Mouse (Mus musculus): ENCODE data around the gene Ncaph2. TPM values are rescaled to one million over a fixed set of nuclear protein-coding genes. Genes with fewer than 3 reads are reported as not detected.

Ncaph2 gene
- total RNA-seq (2015) (82.4 and 115 TPM in 2 replicates), total RNA-seq (2017) (96.7 and 97.9 TPM in 2 replicates)

DNA sequence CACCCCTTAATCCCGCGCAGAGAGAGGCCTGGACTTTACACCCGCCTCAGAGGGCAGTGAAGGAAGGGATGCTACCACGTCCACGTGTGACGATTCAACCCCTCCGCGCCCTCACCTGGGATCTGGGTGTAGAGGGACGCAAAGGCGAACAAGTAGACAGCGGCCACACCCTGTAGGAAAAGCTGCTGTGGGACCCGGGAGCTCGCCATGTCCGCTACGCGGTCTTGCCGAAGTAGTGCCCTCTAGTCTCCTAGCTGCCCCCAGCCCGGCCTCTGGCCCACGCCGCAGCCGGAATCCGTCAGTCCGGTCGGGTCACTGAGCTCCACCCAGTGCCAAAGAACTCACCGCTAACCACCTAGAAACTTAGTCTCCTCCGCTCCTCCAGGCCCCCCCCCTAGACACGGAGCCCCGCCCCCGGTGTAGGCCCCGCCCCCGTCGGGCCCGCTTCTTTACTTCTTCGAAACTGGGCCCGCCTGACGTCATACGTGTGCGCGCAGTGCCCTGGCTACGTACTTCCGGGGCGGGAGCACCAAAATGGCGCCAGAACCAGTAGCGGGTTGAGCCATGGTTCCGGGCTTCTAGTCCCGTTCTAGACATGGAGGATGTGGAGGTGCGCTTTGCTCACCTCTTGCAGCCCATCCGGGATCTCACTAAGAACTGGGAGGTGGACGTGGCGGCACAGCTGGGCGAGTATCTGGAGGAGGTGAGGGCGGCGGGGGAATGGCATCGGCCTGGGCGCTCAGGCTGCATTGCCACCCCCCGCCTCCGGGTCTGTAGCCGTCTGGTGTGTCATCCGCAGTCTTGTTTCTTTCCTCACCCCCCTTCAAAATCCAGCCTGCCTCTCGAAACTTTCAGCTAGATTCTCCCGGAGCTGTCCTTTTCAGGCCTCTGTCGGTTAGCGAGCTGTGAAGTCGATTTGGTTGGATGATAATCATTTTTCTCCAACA, at the start of gene Ncaph2, which contains the start of gene Lmf2:
TSS of gene Ncaph2 (plus strand) at position 479 of the 947 bp plus-strand sequence.
TSS of gene Lmf2 (minus strand) at position 419 of the 947 bp plus-strand sequence.
- ATAC-seq (replicated peaks; ENCODE audit: poor library complexity) = peak; percentile 82

DNA sequence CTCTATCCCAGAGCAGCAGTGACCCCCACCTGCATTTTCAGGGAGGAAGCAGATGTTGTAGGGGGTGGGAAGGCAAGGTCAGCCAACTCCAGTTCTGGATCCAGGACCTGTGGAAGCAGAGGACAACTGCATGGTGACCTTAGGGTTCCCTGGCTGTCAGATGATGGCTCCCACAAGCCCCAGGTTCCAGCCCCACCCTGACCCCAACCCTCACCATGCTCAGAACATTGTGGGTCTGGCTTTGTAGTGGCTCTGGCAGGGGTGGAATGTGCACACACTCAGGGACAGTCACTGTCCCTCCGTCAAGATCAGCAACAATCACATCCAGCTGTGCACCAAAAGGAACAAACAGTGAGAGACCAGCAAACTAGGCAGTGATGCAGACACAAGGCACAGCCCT, 49.6 kb upstream of the Ncaph2 start:
- ATAC-seq (replicated peaks; ENCODE audit: poor library complexity) = no peak

DNA sequence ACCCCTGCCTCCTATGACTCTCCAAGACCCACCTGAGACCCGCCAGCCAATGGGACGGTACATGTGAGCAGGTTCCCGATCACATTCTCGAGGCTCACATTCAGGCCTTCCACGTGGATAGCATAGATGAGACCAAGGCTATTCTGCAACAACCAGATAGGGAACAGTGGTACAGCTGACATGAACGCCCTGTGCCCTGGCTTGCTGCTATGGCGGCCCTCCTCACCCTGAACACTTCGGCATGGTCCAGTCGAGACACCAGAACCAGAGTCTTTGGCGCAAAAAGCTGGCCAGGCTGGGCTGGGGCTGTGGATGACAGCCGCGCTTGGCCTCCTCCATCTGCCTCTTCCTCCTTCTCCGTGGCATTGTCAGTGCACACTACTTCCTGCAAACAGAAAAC, 48.1 kb upstream of the Ncaph2 start:
- ATAC-seq (replicated peaks; ENCODE audit: poor library complexity) = no peak

DNA sequence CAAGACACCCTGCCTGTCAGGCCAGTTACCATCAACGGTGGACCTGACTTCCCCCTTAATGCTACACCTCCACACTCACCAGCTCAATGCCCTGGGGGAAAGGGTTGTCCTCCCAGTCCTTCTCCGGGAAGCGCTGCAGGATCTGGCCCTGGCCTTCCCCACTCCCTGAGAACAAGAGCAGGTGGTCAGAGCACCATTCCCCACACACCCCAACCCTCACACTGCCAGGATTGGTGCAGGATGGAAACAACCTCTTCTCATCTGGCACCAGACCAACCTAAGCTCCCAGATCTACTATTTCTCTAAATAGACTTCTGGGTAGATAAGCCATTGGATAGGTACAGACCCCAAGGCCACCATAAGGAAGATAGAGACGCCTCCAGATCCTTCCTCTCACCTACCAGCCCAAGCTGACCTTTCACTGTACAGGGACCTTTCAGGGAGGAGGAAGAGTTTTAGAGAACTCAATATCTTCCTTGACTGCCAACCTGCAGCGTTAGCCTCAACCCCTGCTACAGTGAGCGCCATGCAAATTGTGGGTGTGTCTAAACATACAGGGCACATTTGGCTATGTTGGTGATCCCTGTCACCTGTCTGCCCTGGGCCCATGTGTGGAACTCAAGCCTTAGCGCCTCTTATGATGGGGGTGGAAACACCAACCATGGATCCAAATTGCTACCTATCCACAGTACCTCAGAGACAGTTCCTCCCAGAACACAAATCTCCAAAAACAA, 46.9 kb upstream of the Ncaph2 start:
- ATAC-seq (replicated peaks; ENCODE audit: poor library complexity) = no peak

DNA sequence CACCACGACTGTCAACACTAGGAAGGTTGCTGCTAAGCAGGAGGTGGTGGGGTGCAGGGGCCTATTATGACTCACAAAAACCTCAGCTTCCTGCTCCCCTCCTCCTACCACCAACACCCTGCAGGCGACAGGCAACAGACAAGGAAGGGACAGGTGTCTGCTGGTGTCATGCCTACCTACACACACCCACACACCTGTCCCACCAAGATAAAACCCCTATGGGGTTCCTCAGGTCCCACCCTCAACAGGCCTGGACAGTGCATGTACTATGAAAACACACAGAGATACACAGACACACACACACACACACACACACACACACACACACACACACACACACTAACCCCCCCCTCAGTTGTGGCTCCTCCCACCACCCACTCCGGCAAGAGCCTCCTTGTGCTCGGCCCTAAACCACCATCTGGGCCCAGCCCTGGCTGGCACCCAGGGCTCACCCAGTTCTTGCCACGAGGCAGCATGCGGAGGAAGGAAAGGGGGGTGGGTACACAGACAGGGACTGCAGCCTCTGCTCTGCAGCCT, 45.5 kb upstream of the Ncaph2 start:
- peak; percentile 64 for ATAC-seq (replicated peaks; ENCODE audit: poor library complexity)

DNA sequence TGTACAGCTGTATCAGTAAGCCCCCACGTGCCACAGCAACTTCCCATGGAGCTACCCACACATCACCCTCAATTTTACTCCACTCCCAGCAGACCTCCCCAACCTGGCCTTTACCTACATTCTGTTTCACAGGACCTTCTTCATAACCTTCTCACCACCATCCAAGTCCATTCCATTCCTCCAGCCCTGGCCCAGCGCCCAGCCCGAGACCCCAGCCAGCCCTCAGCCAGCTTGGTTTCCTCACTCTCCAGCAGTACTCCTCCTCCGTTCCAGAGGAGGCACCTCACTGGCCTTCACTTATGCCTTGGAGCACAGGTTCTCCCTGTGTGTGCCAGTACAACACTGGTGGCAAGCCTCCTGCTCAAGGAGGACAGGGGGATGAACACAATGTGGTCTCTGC, 42.2 kb upstream of the Ncaph2 start:
- no peak for ATAC-seq (replicated peaks; ENCODE audit: poor library complexity)

DNA sequence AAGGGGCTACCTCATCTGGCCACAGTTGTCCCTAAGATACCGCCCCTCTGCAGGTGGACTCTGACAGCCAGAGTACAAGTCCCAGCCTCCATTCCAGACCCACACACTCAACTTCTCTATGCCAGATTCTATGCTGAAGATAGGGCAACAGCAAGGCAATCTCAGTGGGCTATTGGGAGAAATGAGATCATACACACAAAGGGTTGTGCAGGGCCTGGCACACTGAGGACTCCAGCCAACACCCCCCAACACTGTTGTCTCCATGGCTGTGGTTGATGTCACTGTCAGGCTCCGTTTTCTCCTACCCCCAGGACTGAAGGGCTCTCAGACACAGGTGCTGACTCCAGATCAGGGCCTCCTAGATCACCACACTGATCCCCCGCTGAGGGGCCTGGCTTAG, 41.4 kb upstream of the Ncaph2 start:
- no peak for ATAC-seq (replicated peaks; ENCODE audit: poor library complexity)

DNA sequence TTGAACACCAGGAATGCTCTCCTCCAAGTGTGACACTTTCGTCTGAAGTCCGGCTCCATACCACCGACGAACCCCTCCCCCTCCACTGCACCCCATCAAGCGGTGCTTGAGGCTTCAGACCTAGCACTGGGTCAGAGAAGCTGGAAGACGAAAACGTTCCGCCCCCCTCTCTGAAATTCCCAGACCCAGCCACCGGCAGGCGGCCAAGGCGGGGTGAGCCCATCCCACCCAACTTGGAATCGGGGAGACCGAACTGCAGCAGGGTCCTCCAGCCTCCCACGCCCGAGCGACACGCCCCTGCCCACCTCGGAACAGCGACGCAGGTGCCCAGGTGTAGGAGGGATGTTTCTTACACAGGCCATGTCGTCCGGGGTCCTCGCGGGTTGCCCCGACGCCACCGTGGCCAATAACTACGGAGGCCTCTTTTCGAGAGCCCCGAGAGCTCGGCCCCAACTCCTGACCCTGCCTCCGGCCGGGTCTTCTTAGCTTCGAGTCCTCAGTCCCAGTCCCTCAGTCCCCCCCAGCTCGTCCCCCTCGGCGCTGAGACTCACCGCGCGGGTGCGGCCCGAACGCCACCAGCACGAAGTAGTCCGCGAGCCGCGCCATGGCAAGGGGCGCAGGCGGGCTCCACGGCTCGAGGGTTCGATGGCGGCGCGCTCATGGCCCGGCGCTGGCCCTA, 40.9 kb upstream of the Ncaph2 start:
- ATAC-seq (replicated peaks; ENCODE audit: poor library complexity) = no peak

DNA sequence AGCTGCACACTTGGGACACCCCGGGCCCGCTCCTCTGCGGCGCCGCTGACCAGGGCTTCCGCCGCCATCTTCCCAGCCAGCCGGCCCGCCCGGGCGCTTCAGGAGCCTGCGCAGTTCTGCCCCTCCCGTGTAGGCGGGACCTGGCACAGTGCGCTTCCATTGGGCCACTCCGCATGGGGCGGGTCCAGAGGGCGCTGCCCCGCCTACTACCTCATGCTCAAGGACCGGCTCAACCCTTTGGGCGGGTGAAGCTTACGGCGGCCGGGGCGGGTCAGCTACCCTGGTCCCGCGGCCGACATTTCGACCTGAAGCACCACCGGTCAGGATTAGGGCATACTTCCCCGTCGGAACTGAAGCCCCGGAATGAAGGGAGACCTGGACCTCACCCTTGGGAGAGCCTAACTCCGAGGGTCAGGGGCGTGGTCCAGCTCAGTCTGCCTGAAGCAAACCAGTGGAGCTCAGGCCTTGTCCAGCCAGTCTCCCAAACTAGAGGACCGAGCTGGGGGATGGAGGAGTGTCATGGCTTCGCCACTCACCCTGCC, 40.3 kb upstream of the Ncaph2 start, which contains the start of gene Sbf1:
TSS of gene Sbf1 (minus strand) at position 122 of the 542 bp plus-strand sequence.
- peak; percentile 94 for ATAC-seq (replicated peaks; ENCODE audit: poor library complexity)

DNA sequence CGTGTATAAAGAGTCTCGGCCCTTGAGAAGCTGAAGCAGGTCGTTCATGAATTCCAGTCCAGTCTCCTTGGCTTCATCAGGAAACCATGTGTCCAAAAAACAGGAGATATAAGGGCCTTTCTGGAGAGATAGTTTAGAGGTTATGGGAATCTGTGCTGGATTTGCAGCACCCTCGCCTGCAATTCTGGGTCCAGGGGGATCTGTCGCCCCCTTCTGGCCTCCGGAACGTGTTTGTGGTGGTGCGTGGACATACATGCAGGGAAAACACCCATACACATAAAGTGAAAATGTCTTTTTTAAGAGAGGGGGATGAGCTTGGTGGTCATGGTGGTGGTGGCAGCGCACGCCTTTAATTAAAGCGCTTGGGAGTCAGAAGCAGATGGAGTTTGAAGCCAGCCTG, 39.4 kb upstream of the Ncaph2 start:
- 0 out of 2 replicates have a peak, but pooled peaks have one; percentile 24 for ATAC-seq (replicated peaks; ENCODE audit: poor library complexity)

DNA sequence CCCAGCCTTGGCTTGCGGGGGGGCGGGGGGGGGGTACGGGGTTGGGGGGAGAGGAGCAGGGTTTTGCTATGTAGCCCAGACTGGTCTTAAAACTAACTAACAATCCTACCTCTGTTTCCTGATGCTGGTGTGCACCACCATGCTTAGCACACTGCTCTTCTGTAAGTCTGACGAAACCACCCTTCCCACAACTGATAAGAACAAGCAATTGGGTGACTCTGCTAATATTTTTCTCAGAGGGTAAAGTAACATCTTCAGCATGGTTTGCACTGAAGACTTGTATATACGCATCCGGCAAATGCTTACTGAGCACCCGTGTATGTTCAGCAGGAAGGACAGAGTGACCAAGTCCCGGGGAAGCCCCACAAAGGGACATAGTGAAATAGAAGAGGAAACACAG, 34.3 kb upstream of the Ncaph2 start:
- ATAC-seq (replicated peaks; ENCODE audit: poor library complexity) = peak; percentile 75

DNA sequence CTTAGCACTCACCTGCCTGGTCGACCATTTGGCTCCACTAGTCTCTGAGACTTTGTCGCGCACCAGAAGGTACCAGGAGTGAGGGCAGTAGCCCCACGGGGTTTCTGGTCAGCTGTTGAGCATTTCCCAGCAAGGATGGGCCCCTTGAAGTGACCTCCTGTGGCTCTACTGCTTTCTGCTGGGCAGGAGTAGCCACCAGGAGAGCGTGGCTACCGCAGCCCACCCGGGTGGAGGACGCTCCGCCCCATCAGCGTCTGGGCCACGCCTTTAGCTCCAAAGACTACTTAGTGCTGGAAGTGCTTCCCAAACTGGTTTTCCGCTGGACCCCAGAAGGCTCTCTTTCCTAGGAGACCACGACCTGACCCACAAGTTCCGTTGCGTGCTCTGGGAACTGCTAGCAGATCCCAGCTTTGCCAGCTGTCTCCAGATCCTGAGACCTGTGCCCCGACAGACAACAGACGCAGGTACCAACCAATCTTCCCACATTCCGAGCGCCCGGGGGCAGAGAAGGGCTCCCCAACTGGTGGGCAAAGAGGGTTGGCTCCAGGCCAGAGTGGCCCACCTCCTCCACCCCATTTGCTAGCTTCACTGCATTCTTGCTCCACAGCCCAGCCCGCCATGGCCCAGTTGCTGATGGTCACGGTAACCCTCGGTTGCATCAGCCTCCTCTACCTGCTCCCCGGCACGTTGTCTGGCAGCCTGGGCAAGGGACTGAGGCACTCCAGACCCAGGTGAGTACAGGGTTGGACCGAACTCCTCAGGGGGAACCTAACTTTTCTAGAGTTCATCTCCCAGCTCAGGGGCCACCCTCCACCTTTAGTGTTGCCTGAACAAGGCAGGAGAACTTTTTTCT, 32.6 kb upstream of the Ncaph2 start, which contains the start of gene Adm2:
TSS of gene Adm2 (plus strand) at position 51 of the 853 bp plus-strand sequence.
- no peak for ATAC-seq (replicated peaks; ENCODE audit: poor library complexity)

DNA sequence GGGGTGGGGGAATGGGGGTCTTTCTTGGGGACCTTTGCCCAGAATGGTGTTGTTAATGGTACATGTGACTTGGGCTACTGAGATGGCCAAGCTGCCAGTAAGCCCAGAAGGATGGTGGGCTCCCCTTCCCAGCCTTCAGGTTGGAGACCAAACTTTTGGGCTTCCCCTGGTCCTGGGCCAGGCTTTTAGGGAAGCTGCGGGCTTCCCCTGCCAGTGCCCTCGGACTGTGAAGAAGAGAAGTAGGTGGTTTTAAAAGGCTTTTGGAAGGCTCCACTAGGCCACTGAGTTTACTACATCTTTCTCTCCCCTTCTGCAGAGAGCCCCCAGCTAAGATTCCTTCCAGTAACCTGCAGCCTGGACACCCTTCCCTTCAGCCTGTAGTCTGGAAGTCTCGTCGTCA, 31.9 kb upstream of the Ncaph2 start:
- 0 out of 2 replicates have a peak, but pooled peaks have one; percentile 27 for ATAC-seq (replicated peaks; ENCODE audit: poor library complexity)

DNA sequence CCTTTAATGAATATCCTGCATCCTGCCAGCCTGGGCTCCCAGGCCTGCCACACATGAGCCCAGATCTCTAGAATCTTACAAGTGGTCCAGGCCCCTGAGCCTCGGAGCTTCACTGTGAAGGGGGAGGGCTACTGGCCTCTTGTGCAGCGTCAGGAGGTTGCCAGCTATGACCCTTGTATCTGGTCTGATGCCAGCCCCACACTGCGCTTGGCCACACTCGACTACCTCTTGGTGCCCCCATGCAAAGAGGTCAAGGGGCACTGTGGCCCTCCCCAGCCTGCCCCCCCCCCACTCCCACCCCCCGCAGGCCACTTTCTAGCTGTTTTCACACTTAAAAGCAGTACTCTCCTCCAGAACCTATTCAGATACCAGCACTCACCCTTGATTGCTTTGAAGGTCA, 29.1 kb upstream of the Ncaph2 start:
- no peak for ATAC-seq (replicated peaks; ENCODE audit: poor library complexity)

DNA sequence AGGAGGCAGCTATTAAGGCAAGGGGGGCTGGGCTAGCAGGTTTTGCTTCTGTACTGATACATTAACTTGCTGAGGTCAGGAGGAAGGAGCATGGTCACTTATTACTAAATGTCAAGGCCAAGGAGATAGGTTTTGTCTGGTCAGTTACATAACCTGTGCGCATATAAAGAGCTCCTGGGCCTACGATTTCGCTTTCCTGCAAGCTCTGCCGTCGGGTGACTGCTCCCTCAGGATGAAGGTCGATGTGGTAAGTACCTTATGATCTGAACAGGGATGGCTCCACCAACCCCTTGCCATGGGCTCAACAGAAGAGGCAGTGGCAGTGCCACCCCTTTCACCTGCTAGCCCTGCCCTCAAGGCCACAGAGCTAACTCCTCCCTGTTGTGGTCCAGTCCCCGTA, 21.2 kb upstream of the Ncaph2 start, which contains the start of gene Miox:
TSS of gene Miox (plus strand) at position 128 of the 400 bp plus-strand sequence.
- ATAC-seq (replicated peaks; ENCODE audit: poor library complexity) = no peak

DNA sequence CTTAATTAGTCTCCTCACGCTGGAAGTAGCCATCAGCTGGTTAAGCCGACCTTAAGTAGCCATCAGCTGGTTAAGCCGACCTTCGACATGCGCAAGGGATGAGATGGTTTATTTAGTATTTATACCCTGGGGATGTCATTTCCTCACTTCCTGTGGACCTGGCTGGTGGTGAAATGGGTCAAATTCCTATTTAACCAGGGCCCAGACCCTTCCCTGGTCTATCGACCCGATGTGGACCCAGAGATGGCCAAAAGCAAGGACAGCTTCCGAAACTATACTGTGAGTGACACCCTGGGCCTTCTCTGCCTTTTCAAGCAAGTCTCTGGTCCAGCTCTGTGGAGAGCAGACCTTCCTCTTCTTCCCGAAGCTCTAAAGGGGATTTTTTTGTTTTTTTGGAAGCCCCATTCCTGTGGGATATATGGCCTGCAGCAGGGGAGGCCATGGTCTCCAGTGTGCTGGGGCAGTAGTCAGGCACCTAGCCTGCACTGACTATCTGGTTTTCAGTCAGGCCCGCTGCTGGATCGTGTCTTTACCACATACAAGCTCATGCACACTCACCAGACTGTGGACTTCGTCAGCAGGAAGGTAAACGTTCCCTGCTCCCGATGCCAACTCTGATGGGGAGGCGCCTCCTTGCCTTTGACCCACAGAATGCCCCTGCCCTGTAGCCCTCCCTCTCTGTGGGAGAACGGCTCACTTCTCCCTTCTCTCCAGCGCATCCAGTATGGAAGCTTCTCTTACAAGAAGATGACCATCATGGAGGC, 20.6 kb upstream of the Ncaph2 start:
- no peak for ATAC-seq (replicated peaks; ENCODE audit: poor library complexity)

DNA sequence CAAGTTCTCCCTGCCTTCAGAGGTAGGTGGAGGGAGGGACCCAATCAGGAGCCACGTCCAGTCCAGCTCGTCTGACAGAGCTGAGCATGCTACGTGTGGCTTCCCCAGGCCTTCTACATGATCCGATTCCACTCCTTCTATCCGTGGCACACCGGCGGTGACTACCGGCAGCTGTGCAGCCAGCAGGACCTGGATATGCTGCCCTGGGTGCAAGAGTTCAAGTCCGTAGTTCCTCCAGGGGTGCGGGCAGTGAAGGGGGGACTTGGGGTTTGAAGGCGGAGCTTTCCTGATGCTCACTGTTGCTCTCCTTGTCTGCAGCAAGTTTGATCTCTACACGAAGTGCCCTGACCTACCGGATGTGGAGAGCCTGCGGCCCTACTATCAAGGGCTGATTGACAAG, 19.1 kb upstream of the Ncaph2 start:
- no peak for ATAC-seq (replicated peaks; ENCODE audit: poor library complexity)

DNA sequence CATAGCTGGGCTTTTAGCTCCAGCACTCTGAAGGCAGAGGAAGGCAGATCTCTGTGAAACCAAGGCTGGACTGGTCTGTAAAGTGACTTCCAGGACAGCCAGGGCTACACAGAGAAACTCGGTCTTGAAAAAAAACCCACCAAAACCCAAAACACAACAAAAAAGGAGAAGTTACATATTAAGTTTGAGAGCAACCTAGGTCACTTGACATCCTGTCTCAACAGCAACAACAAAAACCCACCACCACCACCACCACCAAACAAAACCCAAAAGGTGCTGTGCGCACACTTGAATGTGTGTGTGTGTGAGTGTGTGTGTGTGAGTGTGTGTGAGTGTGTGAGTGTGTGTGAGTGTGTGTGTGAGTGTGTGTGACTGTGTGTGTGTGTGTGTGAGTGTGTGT, 15.8 kb upstream of the Ncaph2 start:
- ATAC-seq (replicated peaks; ENCODE audit: poor library complexity) = peak; percentile 82

DNA sequence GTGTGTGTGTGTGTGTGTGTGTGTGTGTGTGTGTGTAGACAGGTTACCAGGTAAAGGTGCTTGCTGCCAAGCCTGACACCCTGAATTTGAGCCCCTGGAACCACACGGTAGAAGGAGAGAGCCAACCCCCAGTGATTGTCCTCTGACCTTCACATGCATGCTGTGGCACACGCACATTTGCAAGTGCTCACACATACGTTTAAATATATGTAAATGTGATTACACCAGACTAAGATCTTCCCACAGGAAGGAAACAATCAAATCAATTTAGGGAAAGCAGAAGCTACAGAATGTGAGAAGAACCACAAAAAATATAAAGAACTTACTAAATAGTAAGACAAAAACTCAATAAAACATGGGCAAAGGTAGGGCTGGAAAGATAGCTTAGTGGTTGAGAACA, 15.4 kb upstream of the Ncaph2 start:
- peak; percentile 60; the same call in 1 of the 2 replicates for ATAC-seq (replicated peaks; ENCODE audit: poor library complexity)

Measured in megakaryocyte progenitor cell, adult 5-6 weeks (primary cell).